Mouse (Mus musculus) central nervous system, embryonic 14 days (tissue): ENCODE data around the gene Gigyf1. TPM values are rescaled to one million over a fixed set of nuclear protein-coding genes. Genes with fewer than 3 reads are reported as not detected.

Experiments
- polyA plus RNA-seq: library from polyadenylated mRNA; depleted of rRNA; stranded (reverse); fragments of >200 nt; gene quantifications from 2 replicates; pipeline ENCODE4 v1.2.3, GENCODE M21; 2012; rRNA removed

The Gigyf1 gene
- 56.8 and 62.1 TPM in 2 replicates for polyA plus RNA-seq

GRCm38 (mm10) chr5:137518436-137518835 is at the start of gene Gigyf1:
Gene Gigyf1 (plus strand): TSS chr5:137518548.

GRCm38 (mm10) chr5:137476964-137477363 is 41.4 kb upstream of the Gigyf1 start, which contains the start of gene Zan:
Gene Zan (minus strand): TSS chr5:137477064.

GRCm38 (mm10) chr5:137501709-137502666 is 16.4 kb upstream of the Gigyf1 start, which contains the start of gene Pop7:
Gene Pop7 (minus strand): TSS chr5:137502518.

GRCm38 (mm10) chr5:137533117-137533827 is 14.9 kb downstream of the Gigyf1 start, which contains the start of the genes Epo and Gnb2:
Gene Epo (minus strand): TSS chr5:137533242.
Gene Gnb2 (minus strand): TSS chr5:137533510.

GRCm38 (mm10) chr5:137553411-137553837 is 35.1 kb downstream of the Gigyf1 start, which contains the start of gene Actl6b:
Gene Actl6b (plus strand): TSS chr5:137553517.

GRCm38 (mm10) chr5:137569665-137570064 is 51.3 kb downstream of the Gigyf1 start, which contains the start of gene Tfr2:
Gene Tfr2 (plus strand): TSS chr5:137569840.

Other genes starting within 250 kb of the Gigyf1 start
- 16.9 and 25.6 TPM in 2 replicates for gene Ache, start 231.0 kb upstream of the Gigyf1 start, polyA plus RNA-seq
- gene Ufsp1, start 223.9 kb upstream of the Gigyf1 start, polyA plus RNA-seq: 10.2 and 11.9 TPM in 2 replicates
- 270 and 293 TPM in 2 replicates for gene Srrt, start 210.9 kb upstream of the Gigyf1 start, polyA plus RNA-seq
- 30.8 and 46.3 TPM in 2 replicates for gene Trip6, start 204.1 kb upstream of the Gigyf1 start, polyA plus RNA-seq
- 27.5 and 30.6 TPM in 2 replicates for gene Slc12a9, start 185.0 kb upstream of the Gigyf1 start, polyA plus RNA-seq
- gene Ephb4, start 168.4 kb upstream of the Gigyf1 start, polyA plus RNA-seq: 17.8 and 30.7 TPM in 2 replicates
- gene Zan, start 41.5 kb upstream of the Gigyf1 start, polyA plus RNA-seq: 0.26 and 0.64 TPM in 2 replicates
- 63.7 and 67.0 TPM in 2 replicates for gene Pop7, start 16.0 kb upstream of the Gigyf1 start, polyA plus RNA-seq
- gene Epo, start 14.7 kb downstream of the Gigyf1 start, polyA plus RNA-seq: not detected in 2 replicates
- 859 and 883 TPM in 2 replicates for gene Gnb2, start 15.0 kb downstream of the Gigyf1 start, polyA plus RNA-seq
- 237 and 255 TPM in 2 replicates for gene Actl6b, start 35.0 kb downstream of the Gigyf1 start, polyA plus RNA-seq
- gene Tfr2, start 51.3 kb downstream of the Gigyf1 start, polyA plus RNA-seq: 8.2 and 9.8 TPM in 2 replicates
- 68.3 and 78.4 TPM in 2 replicates for gene Mospd3, start 82.5 kb downstream of the Gigyf1 start, polyA plus RNA-seq
- 30.6 and 64.8 TPM in 2 replicates for gene Pcolce, start 95.2 kb downstream of the Gigyf1 start, polyA plus RNA-seq
- 0.23 and 0.26 TPM in 2 replicates for gene Fbxo24, start 110.5 kb downstream of the Gigyf1 start, polyA plus RNA-seq
- 22.0 and 23.5 TPM in 2 replicates for gene Lrch4, start 110.6 kb downstream of the Gigyf1 start, polyA plus RNA-seq
- gene Gm20605, start 110.6 kb downstream of the Gigyf1 start, polyA plus RNA-seq: 16.1 and 17.9 TPM in 2 replicates
- gene Sap25, start 122.8 kb downstream of the Gigyf1 start, polyA plus RNA-seq: 35.2 and 37.5 TPM in 2 replicates
- gene Irs3, start 127.2 kb downstream of the Gigyf1 start, polyA plus RNA-seq: 0.06 and 0.13 TPM in 2 replicates
- 16.9 and 19.4 TPM in 2 replicates for gene Agfg2, start 166.2 kb downstream of the Gigyf1 start, polyA plus RNA-seq
- gene Nyap1, start 223.1 kb downstream of the Gigyf1 start, polyA plus RNA-seq: 165 and 183 TPM in 2 replicates
- 57.8 and 66.5 TPM in 2 replicates for gene Tsc22d4, start 227.2 kb downstream of the Gigyf1 start, polyA plus RNA-seq